Mouse (Mus musculus) gastrocnemius, postnatal 14 days (tissue): ENCODE measurements at regions not wholly inside any gene's neighbourhood (a gene's known extent, or its start where the extent isn't known, plus 50 kb on each side); places are given as distances from the start of the nearest gene placed in this dataset.

ENCODE experiments used
- DNase-seq: peaks from one replicate; pipeline ENCODE4 v3.0.0; 2021; ENCODE audit warnings: mixed read lengths
- intact Hi-C: fragments of 180-260 bp; cut with DNase I; formaldehyde crosslinking; loops from one replicate; pipeline ENCODE4 v1.15.1; 2025; ENCODE audit warnings: low total_unique reads

DNA sequence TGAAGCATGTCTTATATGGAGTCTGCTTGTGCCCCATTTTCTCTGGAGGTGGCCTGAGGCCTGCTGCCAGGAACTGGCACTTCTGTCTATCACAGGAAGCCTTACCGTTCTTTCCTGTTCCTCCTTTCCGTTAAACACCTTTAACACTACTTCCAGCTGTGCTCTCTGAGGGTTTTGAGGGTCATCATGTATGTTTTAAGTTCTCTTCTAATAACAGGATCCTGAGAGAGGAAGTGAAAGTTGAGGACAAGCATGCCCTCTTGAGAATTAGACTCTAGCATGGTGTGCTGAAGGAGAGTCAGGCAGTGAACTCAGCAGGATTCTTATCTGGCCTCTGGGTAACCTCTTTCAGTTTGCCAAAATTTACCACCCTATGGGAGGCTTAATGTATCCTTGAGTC lies 418.0 kb upstream of the 9430069I07Rik start:
- intact Hi-C loops, result no loop called here
- DNase-seq, result no peak

DNA sequence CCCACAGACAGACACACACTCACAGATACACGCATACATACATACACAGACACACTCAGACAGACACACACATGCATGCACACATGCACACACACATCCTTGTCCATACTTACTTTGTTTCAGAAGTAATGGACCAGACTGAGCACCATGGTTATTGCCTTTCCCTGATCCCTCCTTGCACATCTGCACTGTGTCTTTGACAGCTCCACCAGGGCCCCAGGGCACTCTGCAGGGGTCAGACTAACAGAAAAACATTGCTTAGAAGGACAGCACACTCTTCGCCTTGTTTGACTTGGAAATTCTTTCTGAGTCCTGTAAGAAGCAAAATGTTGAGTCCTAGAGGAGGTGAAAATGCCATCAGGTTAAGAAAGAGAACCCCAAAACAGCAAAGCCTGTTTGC lies 394.1 kb upstream of the 9430069I07Rik start:
- DNase-seq, result no peak
- intact Hi-C loops, result no loop called here

DNA sequence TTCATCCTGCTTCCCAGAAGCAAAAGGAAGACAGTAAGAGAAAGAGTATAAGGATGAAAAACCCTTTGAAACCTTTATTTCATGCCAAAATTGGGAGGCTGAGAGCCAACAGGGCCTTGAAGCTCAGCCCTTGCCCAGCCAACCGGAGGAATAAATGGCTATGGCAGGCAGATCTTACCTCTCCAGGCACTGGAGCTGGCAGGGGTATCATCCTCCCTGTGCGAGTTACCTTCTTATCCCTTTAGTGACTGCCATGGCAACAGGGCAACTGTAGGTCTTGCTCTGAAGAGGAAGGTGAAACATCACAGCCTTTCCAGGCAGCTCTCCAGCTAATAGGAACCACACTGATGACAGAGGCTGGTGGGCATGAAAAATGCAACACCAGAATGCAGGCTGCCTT lies 393.3 kb upstream of the 9430069I07Rik start:
- intact Hi-C loops, result no loop called here
- DNase-seq, result no peak

DNA sequence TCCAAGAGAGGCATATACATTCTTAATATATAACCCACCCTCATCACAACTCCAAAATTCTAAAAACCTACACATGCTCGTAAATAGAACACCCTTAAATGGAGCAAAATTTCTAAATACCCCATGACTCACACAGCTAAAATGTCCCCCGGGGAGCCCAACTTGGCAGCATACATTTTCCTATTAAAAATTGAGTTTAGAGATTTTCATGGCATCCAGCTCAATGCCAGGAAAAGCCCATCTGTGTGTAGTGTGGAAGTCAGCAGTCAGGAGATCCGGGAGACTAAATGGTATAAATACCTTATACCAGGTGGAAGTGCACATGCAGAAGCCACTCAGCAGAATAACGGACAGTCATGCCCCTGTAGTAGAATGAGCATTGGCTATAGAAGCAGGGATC lies 389.4 kb upstream of the 9430069I07Rik start:
- intact Hi-C loops, result loop anchor here (10.0 kb wide), 1 partner anchor 212 kb away; no protein-coding TSS in a partner anchor

DNA sequence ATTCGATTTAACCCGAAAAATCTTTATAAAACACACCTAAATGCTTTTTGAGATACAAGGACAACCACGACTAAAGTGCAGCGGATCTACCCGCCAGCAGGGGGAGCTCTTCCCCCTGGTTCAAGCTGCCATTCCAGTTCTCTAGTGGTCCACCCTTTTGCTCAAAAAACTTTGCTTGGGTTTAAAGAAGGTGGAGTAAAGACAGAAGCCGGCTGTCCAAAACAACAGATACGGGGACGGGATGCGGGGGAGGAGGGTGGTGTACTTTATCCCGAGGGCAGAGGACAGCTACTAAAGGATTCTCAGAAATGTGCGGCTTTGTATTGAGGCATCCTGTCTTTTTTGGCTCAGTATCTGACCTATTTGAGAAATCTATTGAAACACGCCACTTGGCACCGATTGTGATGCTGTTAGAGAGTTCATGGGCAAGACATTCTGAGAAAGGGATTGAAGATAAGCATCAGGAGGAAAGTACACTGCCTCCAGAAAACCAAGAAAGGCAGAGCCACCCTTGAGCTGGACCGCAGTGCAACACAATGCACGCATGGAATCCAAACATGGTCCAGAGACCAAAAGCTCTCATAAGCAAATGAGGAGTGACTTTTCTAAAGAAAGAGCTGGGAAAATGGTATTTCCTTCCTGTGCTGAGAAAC lies 385.6 kb upstream of the 9430069I07Rik start:
- intact Hi-C loops, result loop anchor here (5.0 to 10.0 kb wide), 2 partner anchors 149 to 208 kb away; no protein-coding TSS in a partner anchor
- DNase-seq, result peak; percentile 21

More for the DNA sequence above, 389.4 kb upstream of the 9430069I07Rik start:
- DNase-seq, result no peak

DNA sequence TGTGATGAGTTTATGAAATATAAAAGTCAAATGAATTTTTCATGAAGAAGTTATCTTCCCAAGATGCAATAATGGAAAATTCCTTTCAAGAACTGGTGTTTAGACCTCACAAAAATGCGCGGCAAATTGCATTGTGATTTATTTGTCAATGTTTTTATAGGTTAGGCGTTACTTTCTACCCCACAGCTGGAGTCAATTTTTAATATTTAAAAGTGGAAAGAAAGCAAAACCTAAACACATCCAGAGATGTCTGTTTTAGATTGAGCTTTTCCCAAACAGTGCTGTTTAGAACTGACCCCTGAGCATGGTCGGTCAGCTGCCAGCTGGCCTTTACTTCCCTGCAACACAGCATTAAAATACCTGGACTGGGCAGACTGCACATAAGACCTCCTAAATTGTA lies 383.8 kb upstream of the 9430069I07Rik start:
- no peak for DNase-seq
- intact Hi-C loops, result loop anchor here (5.0 to 10.0 kb wide), 2 partner anchors 151 to 207 kb away; no protein-coding TSS in a partner anchor
